Mouse (Mus musculus): ENCODE data around the gene Nkapl. TPM values are rescaled to one million over a fixed set of nuclear protein-coding genes. Genes with fewer than 3 reads are reported as not detected.
"Not testable (repeated sequence)": the region's sequence is repeated elsewhere in the genome, so short reads cannot be mapped to it uniquely, and the experiment has no call there.

Nkapl gene
- polyA plus RNA-seq, 1 experiment, result 0.41 TPM

- no peaks in the 10 kb centered on the region; the same call in 1 of the 2 replicates for H3K27me3 ChIP-seq (ENCODE audit: control insufficient read depth)
- H3K36me3 ChIP-seq (ENCODE audit: control insufficient read depth), result no peaks in the 10 kb centered on the region
- H3K4me3 ChIP-seq (replicated peaks), result peak overlapping the region; percentile 40
- TF ChIP-seq TAL1 (IDR thresholded peaks at IDR 0.05; ENCODE audit: low read length) (0 out of 3 replicates have a peak, but pooled peaks have one; percentile 14), GATA1 (IDR thresholded peaks at IDR 0.05; ENCODE audit: low read length) (peak; percentile 25; the same call in 1 of the 2 replicates)
- H3K4me1 ChIP-seq (ENCODE audit: control insufficient read depth), result peaks cover 60% of the 10 kb centered on the region
- H3K9me3 ChIP-seq (ENCODE audit: control insufficient read depth, low read length), result no peaks in the 10 kb centered on the region
Observed at GRCm38 (mm10) chr13:21472427-21472826, 4.1 kb upstream of the Nkapl start.

GRCm38 (mm10) chr13:21469097-21469496, 788 bp upstream of the Nkapl start:
- peak overlapping the region; percentile 22 for H3K4me3 ChIP-seq (replicated peaks)
- TF ChIP-seq TAL1 (IDR thresholded peaks at IDR 0.05; ENCODE audit: low read length) (no peak), GATA1 (IDR thresholded peaks at IDR 0.05; ENCODE audit: low read length) (no peak; the same call in 1 of the 2 replicates)
- no peaks in the 10 kb centered on the region for H3K9me3 ChIP-seq (ENCODE audit: control insufficient read depth, low read length)
- no peaks in the 10 kb centered on the region for H3K36me3 ChIP-seq (ENCODE audit: control insufficient read depth)
- peaks cover 64% of the 10 kb centered on the region for H3K4me1 ChIP-seq (ENCODE audit: control insufficient read depth)
- H3K27me3 ChIP-seq (ENCODE audit: control insufficient read depth), result peaks cover 3% of the 10 kb centered on the region; the same call in 1 of the 2 replicates

GRCm38 (mm10) chr13:21467336-21467735, 973 bp downstream of the Nkapl start:
- peaks cover 3% of the 10 kb centered on the region; the same call in 1 of the 2 replicates for H3K27me3 ChIP-seq (ENCODE audit: control insufficient read depth)
- TF ChIP-seq TAL1 (IDR thresholded peaks at IDR 0.05; ENCODE audit: low read length) (no peak), GATA1 (IDR thresholded peaks at IDR 0.05; ENCODE audit: low read length) (no peak)

GRCm38 (mm10) chr13:21462516-21462915, 5.8 kb downstream of the Nkapl start:
- H3K4me3 ChIP-seq (replicated peaks); H3K27me3 ChIP-seq (ENCODE audit: control insufficient read depth); H3K36me3 ChIP-seq (ENCODE audit: control insufficient read depth); H3K9me3 ChIP-seq (ENCODE audit: control insufficient read depth, low read length): not testable (repeated sequence)
- H3K4me1 ChIP-seq (ENCODE audit: control insufficient read depth), result peaks cover 11% of the 10 kb centered on the region

More at GRCm38 (mm10) chr13:21467336-21467735, 973 bp downstream of the Nkapl start:
- Histone ChIP-seq H3K9me3 (ENCODE audit: control insufficient read depth, low read length) (no peaks in the 10 kb centered on the region), H3K4me3 (replicated peaks) (peak overlapping the region; percentile 92), H3K4me1 (ENCODE audit: control insufficient read depth) (peaks cover 55% of the 10 kb centered on the region), H3K36me3 (ENCODE audit: control insufficient read depth) (no peaks in the 10 kb centered on the region)

GRCm38 (mm10) chr13:21456347-21456746, 12.0 kb downstream of the Nkapl start:
- Histone ChIP-seq H3K36me3 (ENCODE audit: control insufficient read depth) (peaks cover 2% of the 10 kb centered on the region; the same call in 1 of the 2 replicates), H3K9me3 (ENCODE audit: control insufficient read depth, low read length) (no peaks in the 10 kb centered on the region), H3K4me3 (replicated peaks) (no peak overlapping the region), H3K27me3 (ENCODE audit: control insufficient read depth) (peaks cover 30% of the 10 kb centered on the region), H3K4me1 (ENCODE audit: control insufficient read depth) (peaks cover 16% of the 10 kb centered on the region)
- no peak for TF ChIP-seq GATA1 (IDR thresholded peaks at IDR 0.05; ENCODE audit: low read length)
- no peak for TF ChIP-seq TAL1 (IDR thresholded peaks at IDR 0.05; ENCODE audit: low read length)

GRCm38 (mm10) chr13:21454133-21454532, 14.2 kb downstream of the Nkapl start:
- Histone ChIP-seq H3K4me1 (ENCODE audit: control insufficient read depth) (peaks cover 15% of the 10 kb centered on the region), H3K9me3 (ENCODE audit: control insufficient read depth, low read length) (no peaks in the 10 kb centered on the region), H3K36me3 (ENCODE audit: control insufficient read depth) (peaks cover 2% of the 10 kb centered on the region), H3K27me3 (ENCODE audit: control insufficient read depth) (peaks cover 27% of the 10 kb centered on the region), H3K4me3 (replicated peaks) (peak overlapping the region; percentile 72)
- TF ChIP-seq GATA1 (IDR thresholded peaks at IDR 0.05; ENCODE audit: low read length), result no peak
- TF ChIP-seq TAL1 (IDR thresholded peaks at IDR 0.05; ENCODE audit: low read length), result no peak

- peaks cover 8% of the 10 kb centered on the region for H3K36me3 ChIP-seq (ENCODE audit: control insufficient read depth)
- peak within 1 kb of the TSS; percentile 72 for H3K4me3 ChIP-seq (replicated peaks)
- H3K4me1 ChIP-seq (ENCODE audit: control insufficient read depth), result peaks cover 15% of the 10 kb centered on the region
- no peak for TF ChIP-seq TAL1 (IDR thresholded peaks at IDR 0.05; ENCODE audit: low read length)
- no peak for TF ChIP-seq GATA1 (IDR thresholded peaks at IDR 0.05; ENCODE audit: low read length)
- peaks cover 27% of the 10 kb centered on the region for H3K27me3 ChIP-seq (ENCODE audit: control insufficient read depth)
- no peaks in the 10 kb centered on the region for H3K9me3 ChIP-seq (ENCODE audit: control insufficient read depth, low read length)
Observed at GRCm38 (mm10) chr13:21453449-21453848, 14.9 kb downstream of the Nkapl start, which contains the start of gene Zscan26. Zscan26 (minus strand) TSS chr13:21453730.

- peaks cover 27% of the 10 kb centered on the region for H3K27me3 ChIP-seq (ENCODE audit: control insufficient read depth)
- peaks cover 15% of the 10 kb centered on the region for H3K4me1 ChIP-seq (ENCODE audit: control insufficient read depth)
- peak overlapping the region; percentile 72 for H3K4me3 ChIP-seq (replicated peaks)
- H3K9me3 ChIP-seq (ENCODE audit: control insufficient read depth, low read length), result no peaks in the 10 kb centered on the region
- peaks cover 10% of the 10 kb centered on the region for H3K36me3 ChIP-seq (ENCODE audit: control insufficient read depth)
- TF ChIP-seq TAL1 (IDR thresholded peaks at IDR 0.05; ENCODE audit: low read length) (no peak), GATA1 (IDR thresholded peaks at IDR 0.05; ENCODE audit: low read length) (no peak)
Observed at GRCm38 (mm10) chr13:21453042-21453441, 15.3 kb downstream of the Nkapl start.

- TF ChIP-seq GATA1 (IDR thresholded peaks at IDR 0.05; ENCODE audit: low read length), result no peak
- no peak for TF ChIP-seq TAL1 (IDR thresholded peaks at IDR 0.05; ENCODE audit: low read length)
- Histone ChIP-seq H3K27me3 (ENCODE audit: control insufficient read depth) (no peaks in the 10 kb centered on the region; the same call in 1 of the 2 replicates), H3K4me1 (ENCODE audit: control insufficient read depth) (peaks cover 11% of the 10 kb centered on the region), H3K36me3 (ENCODE audit: control insufficient read depth) (peaks cover 54% of the 10 kb centered on the region), H3K4me3 (replicated peaks) (no peak overlapping the region), H3K9me3 (ENCODE audit: control insufficient read depth, low read length) (no peaks in the 10 kb centered on the region)
Observed at GRCm38 (mm10) chr13:21447856-21448614, 20.3 kb downstream of the Nkapl start.

Measured in erythroblast, embryonic 14.5 days (primary cell).